Mouse (Mus musculus): ENCODE results near the gene 1700007K13Rik. TPM values are rescaled to one million over a fixed set of nuclear protein-coding genes. Genes with fewer than 3 reads are reported as not detected.

1700007K13Rik gene
- total RNA-seq, 2 experiments from 2014 or later: 5.1 to 6.8 TPM

DNA sequence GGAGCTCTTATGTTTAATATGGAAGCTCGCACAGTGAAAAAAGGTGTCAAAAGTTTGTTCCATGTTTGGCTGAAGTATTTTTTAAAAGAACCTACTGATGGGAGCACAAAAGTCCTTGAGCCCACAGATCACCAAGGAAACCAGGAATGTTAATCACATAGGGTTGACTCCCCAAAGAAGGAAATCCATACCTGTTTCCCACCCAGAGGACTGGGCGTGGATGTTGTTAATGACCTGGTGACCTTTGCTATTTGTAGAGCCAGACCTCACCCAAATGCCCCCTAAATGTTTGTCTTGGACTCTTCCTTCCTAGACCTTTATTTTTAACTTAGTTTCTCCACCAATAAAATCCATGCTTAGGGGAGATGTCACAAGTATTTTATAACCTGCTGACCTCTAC is 4.5 kb upstream of the 1700007K13Rik start:
- DNase-seq (ENCODE audit: low spot score in 2 of 2): no peak

DNA sequence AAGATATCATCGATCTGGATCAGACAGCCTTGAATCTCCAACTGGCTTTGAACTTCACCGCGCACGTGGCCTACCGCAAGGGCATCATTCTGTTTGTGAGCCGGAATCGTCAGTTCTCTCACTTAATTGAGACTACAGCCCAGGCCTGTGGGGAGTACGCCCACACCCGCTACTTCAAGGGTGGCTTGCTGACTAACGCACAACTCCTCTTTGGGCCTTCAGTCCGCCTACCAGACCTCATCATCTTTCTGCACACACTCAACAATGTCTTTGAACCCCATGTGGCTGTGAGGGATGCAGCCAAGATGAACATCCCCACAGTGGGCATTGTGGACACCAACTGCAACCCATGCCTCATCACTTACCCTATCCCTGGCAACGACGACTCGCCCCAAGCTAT is 3.3 kb upstream of the 1700007K13Rik start:
- no peak for DNase-seq (ENCODE audit: low spot score in 2 of 2)

DNA sequence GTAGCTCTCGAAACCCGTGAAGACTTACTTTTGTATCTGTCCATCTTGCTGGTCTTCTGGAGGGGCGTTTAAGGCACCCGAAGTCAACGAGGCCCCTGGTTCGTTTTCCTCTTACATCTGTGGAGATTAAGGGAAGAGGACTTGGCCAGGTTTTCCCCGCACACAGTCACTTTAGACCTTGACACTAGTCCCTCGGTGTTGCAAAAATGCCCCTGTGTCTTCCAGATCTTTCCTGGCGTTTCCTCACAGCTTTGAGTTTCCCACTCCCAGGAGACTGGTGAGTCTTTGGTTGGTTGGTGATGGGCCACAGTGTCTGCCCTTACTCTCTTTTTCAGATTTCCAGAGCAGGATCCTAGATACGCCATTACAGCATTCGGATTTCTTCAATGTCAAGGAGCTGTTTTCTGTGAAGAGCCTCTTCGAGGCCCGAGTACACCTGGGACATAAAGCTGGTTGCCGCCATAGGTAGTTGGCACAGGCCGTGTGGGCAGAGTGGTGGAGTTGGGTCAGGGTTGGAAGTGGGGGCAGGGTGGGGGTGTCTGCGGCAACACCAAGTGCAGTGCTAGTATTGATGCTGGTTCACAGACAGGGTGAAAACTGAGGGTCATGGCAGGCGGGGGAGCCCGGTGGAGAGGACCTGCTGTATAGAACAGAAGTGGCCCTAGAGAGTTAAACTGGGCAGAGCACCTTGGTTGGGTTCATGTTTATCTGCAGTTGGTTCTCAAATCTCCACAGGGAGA is 2.5 kb upstream of the 1700007K13Rik start:
- DNase-seq (ENCODE audit: low spot score in 2 of 2): no peak

DNA sequence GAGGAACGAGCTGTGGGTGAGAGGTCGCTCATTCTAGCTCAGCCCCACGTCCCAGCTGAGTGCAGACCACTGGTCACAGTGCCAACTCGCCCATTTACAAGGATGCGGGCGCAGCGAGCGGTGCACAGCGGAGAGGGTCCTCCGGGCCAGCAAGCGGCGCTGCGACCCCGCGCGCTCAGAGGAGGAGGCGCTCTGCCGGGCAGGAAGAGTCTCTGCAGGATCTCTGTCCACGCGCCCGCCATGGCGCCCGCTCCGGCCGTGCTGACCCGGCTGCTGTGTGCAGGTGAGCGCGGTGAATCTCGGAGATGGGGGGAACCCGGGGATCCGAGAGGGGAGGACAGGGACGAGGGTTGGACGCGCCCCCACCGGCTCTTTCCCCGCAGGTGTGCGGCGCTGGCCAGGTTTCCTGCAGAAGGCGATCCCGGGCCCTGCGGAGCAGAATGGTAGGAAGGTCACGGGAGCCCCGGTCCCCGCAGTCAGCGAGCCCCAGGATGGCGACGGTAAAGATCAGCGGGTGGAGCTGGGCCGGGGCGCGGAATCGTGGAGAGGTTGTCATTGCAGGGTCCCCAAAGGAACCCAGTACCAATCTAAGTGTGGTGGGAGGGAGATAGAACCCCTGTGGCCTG is 1.8 kb upstream of the 1700007K13Rik start, which contains the start of gene Mrps2:
Mrps2 (plus strand) TSS at position 207 of the 626 bp plus-strand sequence.
- DNase-seq (ENCODE audit: low spot score in 2 of 2): peak; percentile 83 to 91

DNA sequence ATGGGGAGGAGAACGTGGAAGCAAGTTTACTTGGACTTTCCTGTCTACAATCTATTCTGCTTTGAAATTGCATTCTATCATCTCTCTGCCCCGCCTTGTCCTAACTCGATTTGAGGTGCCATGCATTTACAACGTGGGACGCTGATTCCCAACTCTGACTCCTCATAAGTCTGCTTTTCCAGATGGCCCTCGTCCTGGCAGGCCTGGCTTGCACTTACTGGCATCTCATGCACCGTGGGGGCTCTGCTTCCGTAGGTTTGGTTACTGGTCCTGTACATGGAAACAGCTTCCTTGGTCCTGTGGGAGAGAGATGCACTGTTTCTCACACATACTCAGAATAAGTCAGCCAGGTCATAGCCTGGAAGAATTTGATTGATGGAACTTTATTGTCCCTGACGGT is 1.2 kb downstream of the 1700007K13Rik start:
- no peak for DNase-seq (ENCODE audit: low spot score in 2 of 2)

DNA sequence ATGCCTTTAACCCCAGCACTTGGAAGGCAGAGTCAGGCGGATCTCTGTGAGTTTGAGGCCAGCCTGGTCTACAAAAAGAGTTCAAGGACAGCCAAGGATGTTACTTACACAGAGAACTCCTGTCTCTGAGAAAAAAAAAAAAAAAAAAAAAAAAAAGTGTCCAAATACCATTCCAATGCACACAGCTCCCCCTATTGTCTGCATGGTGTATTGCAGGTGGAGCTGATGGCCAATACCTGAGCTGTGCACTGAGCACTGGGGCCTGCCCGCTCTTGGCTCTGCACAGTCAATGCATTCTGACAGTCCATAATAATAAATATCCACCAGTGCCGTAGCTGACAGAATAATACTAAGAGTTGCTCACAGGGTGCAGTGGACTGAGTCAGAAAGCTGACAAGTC is 2.2 kb downstream of the 1700007K13Rik start:
- DNase-seq (ENCODE audit: low spot score in 2 of 2): peak; percentile 75 to 77

DNA sequence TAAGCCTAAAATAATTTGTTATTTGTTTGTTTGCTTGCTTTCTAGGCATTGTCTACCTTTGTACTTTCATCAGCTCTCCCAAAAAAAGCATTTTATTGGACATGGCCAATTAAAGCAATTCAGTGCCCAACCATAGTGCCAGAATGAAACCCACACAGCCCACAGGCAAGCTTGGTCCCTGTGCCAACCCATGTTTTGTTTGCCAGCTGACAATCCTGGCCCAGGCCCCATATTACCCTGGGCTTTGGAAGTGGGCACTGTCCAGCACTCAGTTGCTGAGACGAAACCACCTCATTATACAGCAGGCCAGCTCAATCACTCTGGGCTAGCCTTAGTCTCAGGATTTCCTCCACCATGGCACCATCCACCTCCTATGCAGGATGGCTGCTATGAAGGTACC is 9.5 kb downstream of the 1700007K13Rik start:
- DNase-seq (ENCODE audit: low spot score in 2 of 2): peak; percentile 41 to 47

DNA sequence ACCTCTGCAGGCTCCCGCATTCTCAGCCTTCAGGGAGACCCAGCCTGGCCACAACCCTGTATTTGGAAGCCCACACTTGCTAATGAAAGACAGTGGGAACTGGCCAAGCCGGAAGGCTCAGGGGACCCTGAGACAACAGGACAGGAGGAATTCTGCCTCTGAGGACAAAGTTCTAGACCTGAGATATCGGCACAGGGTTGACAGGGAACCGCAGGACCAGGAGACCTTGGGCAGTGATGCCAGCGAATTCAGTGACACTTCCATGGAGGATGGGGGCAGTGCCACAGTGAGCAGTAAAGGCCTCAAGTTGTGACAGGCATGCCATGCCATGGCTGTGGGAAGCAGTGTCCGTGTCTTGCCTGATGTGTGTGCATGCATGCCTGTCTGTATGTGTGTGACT is 12.6 kb downstream of the 1700007K13Rik start:
- DNase-seq (ENCODE audit: low spot score in 2 of 2): no peak

DNA sequence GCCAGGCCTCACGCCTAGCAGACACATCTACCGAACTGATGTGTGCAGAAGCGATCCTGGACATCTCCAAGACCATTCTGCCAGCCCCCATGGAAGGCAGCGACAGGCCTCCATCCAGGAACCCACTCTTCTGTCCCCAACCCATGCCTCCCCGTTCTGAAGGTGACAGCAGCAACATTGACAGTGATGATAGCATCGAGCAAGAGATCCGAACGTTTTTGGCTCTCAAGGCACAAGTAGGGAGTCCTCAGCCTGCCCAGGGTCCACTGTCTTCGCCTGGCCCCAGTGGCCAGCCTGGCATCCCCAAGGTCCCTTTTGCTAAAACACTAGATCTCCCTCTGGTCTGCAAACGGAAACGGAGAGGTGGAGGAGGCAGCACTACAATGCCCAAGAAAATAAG is 14.5 kb downstream of the 1700007K13Rik start:
- no peak for DNase-seq (ENCODE audit: low spot score in 2 of 2)

DNA sequence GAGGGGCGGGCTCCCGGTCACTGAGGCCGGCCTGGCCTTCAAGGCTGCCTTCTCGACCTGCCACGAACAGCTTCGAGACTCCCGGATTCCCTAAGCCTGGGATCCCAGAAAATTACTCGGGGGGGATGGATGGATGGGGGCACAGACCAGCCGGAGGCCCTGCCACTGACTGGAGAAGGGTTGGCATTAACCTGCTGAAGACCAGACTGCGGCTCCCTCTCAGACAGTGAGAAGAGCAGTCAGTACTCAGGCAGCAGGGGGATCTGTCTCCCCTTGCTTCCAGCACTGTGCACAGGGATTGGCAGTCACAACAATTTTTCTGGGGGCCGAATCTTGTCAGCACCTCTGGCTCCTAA is 18.8 kb downstream of the 1700007K13Rik start:
- no peak for DNase-seq (ENCODE audit: low spot score in 2 of 2)

DNA sequence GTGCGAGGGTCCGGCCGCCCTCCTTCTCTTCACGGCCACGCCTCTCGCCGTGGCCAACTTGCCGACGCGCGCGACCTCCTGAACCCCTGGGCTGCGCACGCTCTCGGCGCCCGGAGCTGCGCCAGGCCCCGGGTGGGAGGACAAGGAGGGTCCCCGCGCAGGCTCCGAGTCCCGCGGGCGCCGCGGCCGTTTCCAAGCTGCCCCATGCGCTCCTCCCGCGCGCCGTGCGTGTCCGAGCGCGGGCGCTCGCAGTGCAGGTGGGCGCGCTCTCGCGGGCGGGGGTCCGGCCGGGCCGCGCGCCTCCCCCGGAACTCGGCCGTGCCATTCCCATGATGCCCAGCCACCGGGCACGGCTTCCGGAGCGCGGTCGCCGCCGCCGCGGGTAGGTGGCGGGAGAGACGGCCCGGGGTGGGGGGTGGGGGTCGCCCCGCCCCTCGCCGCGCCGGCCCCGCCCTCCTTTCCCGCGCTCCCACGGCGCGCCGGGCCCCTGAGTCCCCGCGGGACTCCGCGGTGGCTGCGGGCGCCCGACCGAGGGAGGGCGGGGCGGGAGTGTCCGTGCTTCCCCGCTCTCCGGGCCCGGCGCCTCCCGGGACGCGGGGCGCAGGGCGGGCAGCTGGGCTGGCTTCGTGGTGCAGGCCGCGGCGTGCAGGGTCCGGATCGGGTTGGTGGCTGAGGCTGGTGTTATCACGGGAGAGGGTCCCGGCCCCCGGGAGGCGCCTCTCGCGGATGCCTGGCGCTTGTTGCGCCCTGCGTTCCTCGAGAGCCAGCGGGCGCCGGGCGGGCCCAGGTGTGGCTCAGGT is 19.4 kb downstream of the 1700007K13Rik start, which contains the start of gene Ppp1r26:
Ppp1r26 (plus strand) TSS at position 286 of the 800 bp plus-strand sequence.
- DNase-seq (ENCODE audit: low spot score in 2 of 2): peak; percentile 34 to 66

DNA sequence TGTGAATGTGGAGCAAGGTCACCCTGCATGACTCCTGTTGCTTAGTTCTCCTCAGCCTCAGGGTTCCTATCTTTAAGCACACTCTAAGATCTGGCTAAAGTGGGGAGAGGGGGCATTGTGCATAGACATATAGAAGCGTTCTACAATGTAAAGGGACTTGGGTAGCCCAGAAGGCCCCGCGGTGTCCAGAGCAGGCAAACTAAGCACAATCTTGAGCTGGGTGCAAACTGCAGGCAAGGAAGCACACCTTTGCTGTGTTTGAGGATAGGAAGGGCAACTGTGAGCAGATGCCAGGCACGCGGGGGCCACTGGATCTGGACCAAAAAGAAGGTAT is 20.0 kb downstream of the 1700007K13Rik start:
- DNase-seq (ENCODE audit: low spot score in 2 of 2): no peak

DNA sequence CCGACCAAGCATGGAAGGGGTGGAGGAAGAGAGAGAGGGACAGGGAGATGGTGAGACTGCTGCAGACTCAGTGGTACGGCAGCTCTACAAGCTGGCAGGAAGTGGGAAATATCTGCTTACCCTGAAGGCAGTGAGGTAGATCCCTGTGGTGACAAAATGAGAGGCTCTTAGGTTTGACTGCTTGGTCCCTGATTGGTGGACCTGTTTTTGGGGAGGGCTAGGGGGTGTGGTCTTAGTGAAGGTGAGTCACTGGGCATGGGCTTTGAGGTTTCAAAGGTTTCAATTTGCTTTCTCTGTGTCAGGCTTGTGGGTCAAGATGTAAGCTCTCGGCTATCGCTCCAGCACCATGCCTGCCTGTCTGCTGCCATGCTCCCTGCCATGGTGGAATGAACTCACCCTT is 21.1 kb downstream of the 1700007K13Rik start:
- DNase-seq (ENCODE audit: low spot score in 2 of 2): no peak

DNA sequence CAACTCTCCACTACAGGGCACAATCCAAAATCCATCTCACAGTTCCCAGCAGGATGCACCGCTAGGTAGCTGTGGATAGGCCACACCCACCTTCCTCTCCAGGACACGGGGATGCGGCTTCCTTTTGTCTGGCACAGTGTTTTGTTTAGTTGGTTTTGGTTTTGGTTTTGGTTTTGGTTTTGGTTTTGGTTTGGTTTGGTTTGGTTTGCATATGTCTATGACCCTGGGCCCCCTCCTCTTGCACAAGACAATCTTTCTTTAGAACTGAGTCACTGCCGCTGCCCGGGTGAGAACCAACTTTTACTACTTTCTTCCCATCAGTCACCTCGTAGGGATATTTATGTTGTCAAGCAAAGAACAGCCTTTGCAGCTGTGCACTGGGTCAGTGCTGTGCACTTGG is 25.3 kb downstream of the 1700007K13Rik start:
- no peak for DNase-seq (ENCODE audit: low spot score in 2 of 2)

DNA sequence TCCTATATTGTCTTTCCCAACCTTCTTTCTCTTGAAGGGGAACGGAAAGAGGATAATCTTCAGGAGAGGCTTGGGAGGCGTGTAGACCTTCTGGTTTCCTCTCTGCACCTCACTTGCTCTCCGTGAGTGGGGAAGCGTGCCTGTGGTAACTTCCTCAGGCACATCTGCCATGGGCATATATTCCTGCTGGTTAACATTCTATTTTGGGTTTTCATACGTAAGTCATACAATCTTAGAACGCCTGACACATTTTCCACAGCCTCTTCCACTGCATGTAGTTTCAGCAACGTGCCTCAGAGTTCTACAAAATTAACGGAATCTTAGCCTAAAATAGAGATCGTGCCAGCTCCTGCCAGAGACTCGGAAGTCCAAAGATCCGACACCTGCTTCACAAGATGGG is 30.7 kb downstream of the 1700007K13Rik start:
- no peak for DNase-seq (ENCODE audit: low spot score in 2 of 2)

DNA sequence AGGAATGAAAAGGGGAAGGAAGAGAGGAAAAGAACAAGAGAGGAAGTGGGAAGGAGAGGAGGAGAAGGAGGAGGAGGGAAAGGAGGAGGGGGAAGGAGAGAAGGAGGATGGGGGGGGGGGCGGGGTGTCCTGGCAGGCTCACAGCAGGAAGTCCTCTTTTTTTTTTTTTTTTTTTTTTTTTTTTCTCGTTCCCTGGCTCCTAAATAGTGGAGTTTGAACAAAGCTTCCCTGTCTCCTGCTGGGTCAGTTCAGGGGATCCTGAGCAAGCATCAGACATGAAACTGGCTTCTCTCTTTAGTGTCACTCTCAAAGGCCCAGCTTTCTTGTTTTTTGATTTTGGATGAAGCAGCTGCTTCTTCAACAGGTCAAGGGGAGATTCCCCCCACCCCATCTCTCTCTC is 32.6 kb downstream of the 1700007K13Rik start:
- no peak for DNase-seq (ENCODE audit: low spot score in 2 of 2)

DNA sequence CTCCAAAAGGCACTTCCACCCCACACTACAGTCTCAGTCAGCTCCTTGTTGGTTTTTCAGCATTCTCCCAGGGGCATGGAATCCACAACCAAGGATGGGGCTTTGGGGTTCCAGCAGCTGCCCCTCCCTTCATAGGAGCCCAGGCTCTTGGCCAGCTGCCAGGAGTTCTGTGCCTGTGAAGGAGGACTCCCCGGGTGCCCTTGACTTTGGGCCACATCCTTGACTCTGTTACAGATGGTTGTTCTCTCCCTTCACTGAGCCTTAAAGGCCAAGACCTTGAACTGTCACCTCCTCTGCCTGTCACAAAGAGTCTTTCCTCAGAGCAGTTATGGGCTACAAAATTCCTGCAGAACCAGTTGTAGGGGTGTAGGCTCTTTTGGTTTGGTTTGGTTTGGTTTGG is 33.3 kb downstream of the 1700007K13Rik start:
- no peak for DNase-seq (ENCODE audit: low spot score in 2 of 2)

DNA sequence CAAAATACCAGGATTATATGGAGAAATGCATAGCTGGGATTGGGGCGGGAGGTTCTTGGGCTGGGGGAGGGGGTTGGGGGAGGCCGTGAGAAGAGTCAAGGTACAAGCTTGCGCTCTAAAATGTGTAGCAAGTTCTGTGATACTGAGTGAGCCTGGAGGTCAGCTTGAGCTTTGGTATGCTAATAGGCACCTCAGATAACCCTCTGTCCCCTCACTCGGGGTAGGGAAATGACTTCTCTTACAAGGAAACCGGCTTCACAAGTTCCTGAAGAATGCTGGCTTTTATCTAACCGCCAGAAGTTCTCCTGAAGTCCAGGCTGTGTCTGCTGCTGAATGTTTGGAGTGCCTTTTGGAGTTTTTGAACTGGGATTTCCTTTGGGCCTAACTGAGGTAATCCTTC is 35.3 kb downstream of the 1700007K13Rik start:
- no peak for DNase-seq (ENCODE audit: low spot score in 2 of 2)

DNA sequence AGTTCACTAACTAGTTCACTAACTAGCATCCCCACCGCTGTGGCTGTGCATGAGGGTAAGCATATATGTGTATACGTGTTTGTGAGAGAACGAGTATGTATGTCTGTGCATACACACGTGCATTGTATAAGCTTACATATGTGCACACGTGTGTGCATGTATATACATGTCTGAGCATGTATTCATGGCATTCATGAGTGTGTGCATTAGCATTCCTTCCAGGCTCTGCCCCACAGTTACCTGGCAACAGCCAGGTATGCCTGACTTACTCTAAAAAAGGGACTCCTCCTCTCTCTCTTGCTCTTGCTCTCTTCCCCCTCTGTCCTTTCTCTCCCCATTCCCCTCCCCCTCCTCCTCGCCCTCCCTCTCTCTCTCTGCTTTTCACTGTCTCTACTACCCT is 38.9 kb downstream of the 1700007K13Rik start:
- no peak for DNase-seq (ENCODE audit: low spot score in 2 of 2)

DNA sequence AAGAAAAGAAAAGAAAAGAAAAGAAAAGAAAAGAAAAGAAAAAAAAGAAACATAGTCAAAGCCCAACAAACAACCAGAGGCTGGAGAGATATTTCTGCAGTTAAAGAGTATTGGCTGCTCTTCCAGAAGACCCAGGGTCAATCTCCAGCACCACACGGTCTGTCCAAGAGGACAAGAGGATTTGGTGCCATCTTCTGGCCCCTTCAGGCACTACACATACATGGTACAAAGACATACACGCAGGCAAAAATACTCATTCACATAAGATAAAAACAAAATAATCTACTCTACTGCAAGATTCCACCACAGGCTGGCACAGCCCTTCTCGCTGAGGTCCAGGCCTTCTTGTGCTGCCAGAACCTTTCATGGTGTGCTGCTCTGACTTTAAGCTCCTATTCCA is 43.0 kb downstream of the 1700007K13Rik start:
- DNase-seq (ENCODE audit: low spot score in 2 of 2): peak; percentile 45 to 46

DNA sequence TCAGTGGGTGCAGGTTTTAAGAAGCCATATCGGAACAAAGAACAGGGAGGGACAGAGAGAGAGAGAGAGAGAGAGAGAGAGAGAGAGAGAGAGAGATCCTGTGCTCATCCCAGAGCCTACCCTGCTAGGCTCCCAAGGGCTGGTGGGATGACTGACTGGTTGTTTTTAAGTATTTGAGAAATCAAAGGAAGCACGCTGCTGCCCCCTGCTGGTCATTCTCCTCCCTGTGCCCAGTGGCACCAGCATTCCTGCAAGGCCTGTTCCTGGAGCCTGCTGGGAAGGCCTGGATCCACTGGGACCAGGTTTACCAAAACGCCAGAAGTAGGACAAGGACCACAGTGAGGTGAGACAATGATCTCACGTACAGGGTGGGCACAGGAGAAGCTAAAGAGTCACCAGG is 46.2 kb downstream of the 1700007K13Rik start:
- peak; percentile 97 to 98 for DNase-seq (ENCODE audit: low spot score in 2 of 2)

DNA sequence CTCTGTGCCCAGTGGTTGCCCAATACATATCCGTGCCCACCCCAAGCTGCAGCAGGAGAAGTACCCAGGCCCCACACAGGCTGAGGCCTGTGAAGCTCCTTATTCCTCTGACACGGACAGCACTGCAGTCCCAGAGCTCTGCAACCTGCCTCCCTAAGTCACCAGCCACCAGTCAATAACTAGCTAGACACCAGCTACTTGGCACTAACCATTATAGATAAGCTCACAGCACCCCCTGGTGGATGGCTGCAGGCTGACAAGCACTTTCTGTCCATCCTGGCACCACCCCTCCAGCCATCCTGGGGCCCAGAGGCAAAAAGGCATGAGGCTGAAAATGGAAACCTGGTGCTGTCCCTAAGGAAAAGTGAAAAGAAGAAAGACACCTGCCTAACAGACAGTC is 48.1 kb downstream of the 1700007K13Rik start:
- peak; percentile 95 for DNase-seq (ENCODE audit: low spot score in 2 of 2)

Data from layer of hippocampus, postnatal 10 days (tissue).